Mouse (Mus musculus) megakaryocyte progenitor cell, adult 5-6 weeks (primary cell): Measurements from ENCODE around the gene Cfap58. TPM values are rescaled to one million over a fixed set of nuclear protein-coding genes. Genes with fewer than 3 reads are reported as not detected.

ENCODE experiments used
- ATAC-seq: replicated peaks from 2 replicates; pipeline ENCODE4 v1.8.0; 2016; ENCODE audit warnings: mild to moderate bottlenecking, moderate TSS enrichment, inconsistent platforms; ENCODE audit not compliant: poor library complexity
- total RNA-seq, 2 experiments: library from RNA; stranded (forward) in 1 of 2; stranded (reverse) in 1 of 2; fragments of 157-497, 149-512 nt in 1 of 2; fragments of 200-1000 nt in 1 of 2; gene quantifications; 2 replicates each; pipeline versions ENCODE4 v1.2.3 to v1.2.4; 2015 to 2017

The Cfap58 gene
- total RNA-seq, 2 experiments from 2014 or later: not detected

DNA sequence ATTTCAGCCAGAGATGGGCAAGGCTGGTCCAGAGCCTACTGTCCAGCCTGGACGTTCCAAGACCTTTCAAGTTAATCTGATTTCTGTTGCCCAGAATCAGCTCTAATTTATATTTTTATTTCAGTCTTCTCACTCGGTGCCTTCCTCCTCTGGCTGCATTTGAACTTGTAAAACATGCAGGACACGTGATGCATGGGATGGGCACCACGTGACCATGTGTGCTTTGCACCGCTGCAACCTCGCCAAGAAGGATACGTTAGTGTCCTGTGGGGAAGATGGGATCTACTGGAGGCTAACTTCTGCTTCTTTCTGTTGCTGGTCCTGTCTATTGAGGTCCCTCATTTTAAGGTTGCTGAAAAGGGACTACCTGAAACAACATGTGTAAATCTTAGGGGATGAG, 109.8 kb downstream of the Cfap58 start:
- no peak for ATAC-seq

- no peak for ATAC-seq
Measured at GRCm38 (mm10) chr19:48049361-48049760, 111.9 kb downstream of the Cfap58 start.

- peak; percentile 69 for ATAC-seq
Measured at GRCm38 (mm10) chr19:48063289-48063688, 125.8 kb downstream of the Cfap58 start.

- ATAC-seq: no peak
Measured at GRCm38 (mm10) chr19:48079718-48080117, 142.2 kb downstream of the Cfap58 start.

DNA sequence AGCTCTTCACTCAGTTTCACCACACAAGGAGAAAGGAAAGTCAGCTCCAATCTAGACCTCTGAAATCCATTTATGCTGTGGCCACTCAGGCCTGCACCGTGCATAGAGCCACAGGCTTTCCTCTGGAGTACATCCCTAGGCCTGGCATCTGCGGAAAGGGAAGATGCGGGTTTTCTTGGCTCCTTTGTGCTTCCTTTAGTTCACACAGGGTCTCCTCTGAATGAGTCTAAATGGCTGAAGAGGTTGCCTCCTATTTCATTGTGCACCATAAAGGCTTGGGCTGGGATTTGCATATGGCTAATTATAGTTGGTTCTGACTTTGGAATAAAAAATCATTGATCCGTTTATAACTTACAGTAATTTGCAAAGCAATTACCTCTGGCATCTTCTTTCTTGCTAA, 144.0 kb downstream of the Cfap58 start:
- ATAC-seq: no peak

Other genes starting within 250 kb of the Cfap58 start
- not detected in 2 replicates for gene Col17a1, start 245.6 kb upstream of the Cfap58 start, total RNA-seq (2015)
- 0.14 TPM in 1 of 2 replicates, not detected in the other for gene Col17a1, start 245.6 kb upstream of the Cfap58 start, total RNA-seq (2017)
- gene Sfr1, start 206.0 kb upstream of the Cfap58 start, total RNA-seq (2015): 122 and 128 TPM in 2 replicates
- 131 and 138 TPM in 2 replicates for gene Sfr1, start 206.0 kb upstream of the Cfap58 start, total RNA-seq (2017)
- gene Gsto1, start 82.7 kb upstream of the Cfap58 start, total RNA-seq (2015): 413 and 417 TPM in 2 replicates
- 162 and 194 TPM in 2 replicates for gene Gsto1, start 82.7 kb upstream of the Cfap58 start, total RNA-seq (2017)
- not detected in 2 replicates for gene Gsto2, start 72.1 kb upstream of the Cfap58 start, total RNA-seq (2015)
- 0.34 and 0.62 TPM in 2 replicates for gene Gsto2, start 72.1 kb upstream of the Cfap58 start, total RNA-seq (2017)
- gene Cfap43, start 18.4 kb upstream of the Cfap58 start, total RNA-seq (2015): not detected in 2 replicates
- not detected in 2 replicates for gene Cfap43, start 18.4 kb upstream of the Cfap58 start, total RNA-seq (2017)
- gene Itprip, start 18.4 kb upstream of the Cfap58 start, total RNA-seq (2015): 10.2 and 13.1 TPM in 2 replicates
- 12.1 and 18.3 TPM in 2 replicates for gene Itprip, start 18.4 kb upstream of the Cfap58 start, total RNA-seq (2017)